Comparison of ENCODE assay signal across 8 mouse cellular contexts in the genomic region with DNA sequence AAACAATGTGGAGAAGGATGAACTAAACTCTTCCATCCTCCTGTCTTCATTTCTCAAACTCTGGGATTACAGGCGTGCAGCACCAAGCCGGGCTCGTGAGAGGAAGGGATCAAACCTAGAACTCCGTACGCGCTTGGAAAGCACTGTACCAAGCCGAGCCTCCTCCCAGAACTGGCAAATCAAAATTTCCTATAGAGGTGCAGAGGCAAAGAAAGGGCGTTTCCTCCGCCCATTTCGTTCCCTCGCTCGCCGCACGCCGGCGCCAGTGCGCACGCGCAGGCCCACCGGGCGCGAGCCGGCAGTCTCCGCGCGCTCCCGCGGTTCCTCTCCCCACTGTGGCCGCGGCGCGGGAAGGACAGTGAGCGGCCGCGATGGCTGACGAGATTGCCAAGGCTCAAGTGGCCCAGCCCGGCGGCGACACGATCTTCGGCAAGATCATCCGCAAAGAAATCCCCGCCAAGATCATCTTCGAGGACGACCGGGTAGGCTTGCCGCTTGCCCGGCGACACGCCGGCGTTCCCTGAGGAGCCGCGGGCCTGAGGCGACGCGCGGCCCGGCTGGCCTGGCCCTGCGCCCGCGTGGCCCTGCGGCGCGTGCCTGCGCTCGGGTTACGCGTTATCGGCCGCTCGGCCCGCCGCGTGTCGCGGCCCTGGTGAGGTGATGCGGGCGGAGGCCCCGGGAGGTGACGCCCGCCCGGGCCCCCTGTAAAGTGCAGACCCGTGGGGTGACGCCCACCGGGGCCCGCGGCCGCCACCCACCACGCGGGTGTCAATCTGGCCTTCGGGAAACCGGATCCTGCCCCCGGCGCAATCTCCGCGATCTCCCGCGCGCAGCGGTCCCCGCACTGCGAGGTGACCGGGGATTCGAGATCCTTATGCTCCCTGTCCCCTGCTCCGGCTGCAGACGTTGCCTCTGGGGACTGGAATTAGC. TPM values are rescaled to one million over a fixed set of nuclear protein-coding genes. Genes with fewer than 3 reads are reported as not detected.
DNase-seq lines count a peak whose midpoint lies in the region; ATAC-seq and TF ChIP-seq lines count a peak whose summit lies in the region.

A gene (plus strand): TSS at position 265 of the 930 bp plus-strand sequence.

- TF ChIP-seq CTCF in kidney, adult 2 months (conservative IDR thresholded peaks at IDR 0.05; ENCODE audit: insufficient read depth, insufficient read length, low read depth, low read length), result no peak
- TF ChIP-seq CTCF in small intestine, adult 2 months (IDR thresholded peaks at IDR 0.05; ENCODE audit: extremely low read depth, insufficient read length, insufficient replicate concordance, low read depth, low read length), result 0 out of 2 replicates have a peak, but pooled peaks have one; percentile 3

- H3K9ac ChIP-seq in embryonic facial prominence, embryonic 12.5 days, result peak within 1 kb of the TSS; percentile 97
- H3K9ac ChIP-seq in limb, embryonic 11.5 days (ENCODE audit: low read length), result peak within 1 kb of the TSS; percentile 97
- peak within 1 kb of the TSS; percentile 99 for H3K9ac ChIP-seq in midbrain, embryonic 13.5 days (replicated peaks)

- no peaks in the 10 kb centered on the region for H3K9me3 ChIP-seq in embryonic facial prominence, embryonic 12.5 days
- H3K9me3 ChIP-seq in limb, embryonic 11.5 days (ENCODE audit: control insufficient read depth, low read length), result no peaks in the 10 kb centered on the region
- H3K9me3 ChIP-seq in midbrain, embryonic 13.5 days, result no peaks in the 10 kb centered on the region

- peak; percentile 83 for ATAC-seq in embryonic facial prominence, embryonic 12.5 days (ENCODE audit: insufficient number of reproducible peaks, insufficient read depth, low FRiP score, low TSS enrichment)
- ATAC-seq in limb, embryonic 11.5 days (ENCODE audit: insufficient number of reproducible peaks, low FRiP score, low TSS enrichment, low read depth), result peak; percentile 69
- peak; percentile 87 for ATAC-seq in midbrain, embryonic 13.5 days

- H3K4me2 ChIP-seq in embryonic facial prominence, embryonic 12.5 days (replicated peaks), result peak within 1 kb of the TSS; percentile 59
- peak within 1 kb of the TSS; percentile 60 for H3K4me2 ChIP-seq in limb, embryonic 11.5 days (ENCODE audit: low read depth, severe bottlenecking)
- H3K4me2 ChIP-seq in midbrain, embryonic 13.5 days (replicated peaks), result peak within 1 kb of the TSS; percentile 75

- peak within 1 kb of the TSS; percentile 89 for H3K27ac ChIP-seq in embryonic facial prominence, embryonic 12.5 days
- H3K27ac ChIP-seq in kidney, adult 2 months (ENCODE audit: insufficient read depth, low read depth, low read length), result peak within 1 kb of the TSS; percentile 90
- H3K27ac ChIP-seq in limb, embryonic 11.5 days (replicated peaks; ENCODE audit: low read depth, low read length), result peak within 1 kb of the TSS; percentile 70
- H3K27ac ChIP-seq in midbrain, embryonic 13.5 days, result peak within 1 kb of the TSS; percentile 91
- H3K27ac ChIP-seq in small intestine, adult 2 months (ENCODE audit: insufficient read depth, low read depth, low read length), result peak within 1 kb of the TSS; percentile 95

- peak within 1 kb of the TSS; percentile 90 for H3K4me3 ChIP-seq in embryonic facial prominence, embryonic 12.5 days
- peak within 1 kb of the TSS; percentile 89 for H3K4me3 ChIP-seq in kidney, adult 2 months (ENCODE audit: insufficient read depth, low read depth, low read length)
- H3K4me3 ChIP-seq in limb, embryonic 11.5 days (ENCODE audit: low read depth, low read length), result peak within 1 kb of the TSS; percentile 91
- H3K4me3 ChIP-seq in midbrain, embryonic 13.5 days (replicated peaks), result peak within 1 kb of the TSS; percentile 89
- H3K4me3 ChIP-seq in small intestine, adult 2 months (ENCODE audit: low read depth, low read length), result peak within 1 kb of the TSS; percentile 97

- peaks cover 14% of the 10 kb centered on the region; the same call in 1 of the 2 replicates for H3K4me1 ChIP-seq in embryonic facial prominence, embryonic 12.5 days
- peaks cover 4% of the 10 kb centered on the region; the same call in 1 of the 2 replicates for H3K4me1 ChIP-seq in kidney, adult 2 months (ENCODE audit: control insufficient read depth, insufficient read depth, low read length)
- H3K4me1 ChIP-seq in limb, embryonic 11.5 days (ENCODE audit: control insufficient read depth, insufficient read depth, low read length), result no peaks in the 10 kb centered on the region
- peaks cover 36% of the 10 kb centered on the region for H3K4me1 ChIP-seq in midbrain, embryonic 13.5 days (replicated peaks)
- H3K4me1 ChIP-seq in small intestine, adult 2 months (ENCODE audit: control insufficient read depth, insufficient read depth, insufficient read length, low read length), result peaks cover 4% of the 10 kb centered on the region

- DNase-seq in 3T3-L1 (ENCODE audit: low read depth, low spot score), result peak; percentile 93
- DNase-seq in adrenal gland, postnatal 36 days, result peak; percentile 95
- DNase-seq in heart, adult 18-20 months, result peak; percentile 94 to 95
- peak; percentile 95 for DNase-seq in kidney, adult 2 months
- DNase-seq in limb, embryonic 11.5 days (ENCODE audit: low spot score), result peak; percentile 93

- TF ChIP-seq POLR2A in kidney, adult 2 months (IDR thresholded peaks at IDR 0.05; ENCODE audit: low read depth, low read length), result peak; percentile 46
- TF ChIP-seq POLR2A in small intestine, adult 2 months (IDR thresholded peaks at IDR 0.05; ENCODE audit: low read depth, low read length), result peak; percentile 82

- H3K36me3 ChIP-seq in embryonic facial prominence, embryonic 12.5 days, result peaks cover 20% of the 10 kb centered on the region
- peaks cover 5% of the 10 kb centered on the region; the same call in 1 of the 2 replicates for H3K36me3 ChIP-seq in kidney, adult 2 months (ENCODE audit: control insufficient read depth, insufficient read depth, low read length)
- peaks cover 2% of the 10 kb centered on the region; the same call in 1 of the 2 replicates for H3K36me3 ChIP-seq in limb, embryonic 11.5 days (ENCODE audit: control insufficient read depth, insufficient read depth, low read length)
- peaks cover 21% of the 10 kb centered on the region for H3K36me3 ChIP-seq in midbrain, embryonic 13.5 days
- peaks cover 15% of the 10 kb centered on the region for H3K36me3 ChIP-seq in small intestine, adult 2 months (ENCODE audit: control insufficient read depth, insufficient read depth, low read length)

- under 1% methylated on average over 105 of the region's 107 CpGs for WGBS in embryonic facial prominence, embryonic 12.5 days
- WGBS in kidney, adult 2 months, result under 1% methylated on average over 107 of the region's 107 CpGs
- WGBS in limb, embryonic 11.5 days, result under 1% methylated on average over 102 of the region's 107 CpGs
- under 1% methylated on average over 100 of the region's 107 CpGs for WGBS in midbrain, embryonic 13.5 days
- WGBS in small intestine, adult 2 months, result under 1% methylated on average over 102 of the region's 107 CpGs

- no peaks in the 10 kb centered on the region for H3K27me3 ChIP-seq in embryonic facial prominence, embryonic 12.5 days
- no peaks in the 10 kb centered on the region for H3K27me3 ChIP-seq in kidney, adult 2 months (replicated peaks; ENCODE audit: control insufficient read depth, insufficient read depth, low read length)
- H3K27me3 ChIP-seq in limb, embryonic 11.5 days (ENCODE audit: control insufficient read depth, insufficient read depth, low read length), result no peaks in the 10 kb centered on the region
- H3K27me3 ChIP-seq in midbrain, embryonic 13.5 days, result no peaks in the 10 kb centered on the region
- no peaks in the 10 kb centered on the region for H3K27me3 ChIP-seq in small intestine, adult 2 months (ENCODE audit: control insufficient read depth, insufficient read depth, low read length)

RNA-seq across cellular contexts. Expression of the gene that starts here (rescaled TPM):
- total RNA-seq in adrenal gland, postnatal 36 days (2021), result 100 to 1,000 TPM; 331 to 395 TPM
- polyA plus RNA-seq in embryonic facial prominence, embryonic 12.5 days (2016; fragmentation: Nextera tagmentation; extraction: Ambion mirVana), result 635 and 637 TPM in 2 replicates
- 100 to 1,000 TPM; 303 to 309 TPM for total RNA-seq in heart, adult 18-20 months (2021)
- 1,115 and 1,173 TPM in 2 replicates for polyA plus RNA-seq in kidney, adult 2 months (2012; rRNA removed)
- polyA plus RNA-seq in limb, embryonic 11.5 days (2014; fragmentation: Nextera tagmentation; extraction: Ambion mirVana), result 600 and 611 TPM in 2 replicates
- 703 and 771 TPM in 2 replicates for polyA plus RNA-seq in midbrain, embryonic 13.5 days (2015; fragmentation: Nextera tagmentation; extraction: Ambion mirVana)
- 371 and 593 TPM in 2 replicates for polyA plus RNA-seq in small intestine, adult 2 months (2012; rRNA removed)

Comparison
In these comparisons a context has a peak if more than half of its experiments do, and no peak if none do; other contexts are left out.
1. Peak in every context shown above with its lines: DNase-seq, ATAC-seq, H3K4me3 ChIP-seq and H3K27ac ChIP-seq.